Mouse (Mus musculus) small intestine, adult 2 months (tissue): ENCODE results near the gene Esrrg.

Experiments used
- CTCF ChIP-seq: fragments of 200-500 bp; IDR thresholded peaks from 2 replicates; pipeline ENCODE4 v1.5.1; 2012; ENCODE audit warnings: low read depth, mild to moderate bottlenecking, control low read depth, inconsistent platforms, low read length, moderate library complexity, mixed read lengths; ENCODE audit not compliant: insufficient replicate concordance, insufficient read length; ENCODE audit errors: extremely low read depth
- POLR2A ChIP-seq: fragments of 200-500 bp; IDR thresholded peaks from 2 replicates; pipeline ENCODE4 v1.6.1; 2012; ENCODE audit warnings: low read depth, mild to moderate bottlenecking, control low read depth, inconsistent platforms, low read length, moderate library complexity

- TF ChIP-seq CTCF (no peak; the same call in 1 of the 2 replicates), POLR2A (no peak)
Measured at GRCm38 (mm10) chr1:187609021-187609852, 646 bp downstream of the Esrrg start.
